Mouse (Mus musculus): ENCODE data around the gene Rasgef1b. TPM values are rescaled to one million over a fixed set of nuclear protein-coding genes. Genes with fewer than 3 reads are reported as not detected.

The Rasgef1b gene
- polyA plus RNA-seq, 1 experiment: 0.26 TPM

DNA sequence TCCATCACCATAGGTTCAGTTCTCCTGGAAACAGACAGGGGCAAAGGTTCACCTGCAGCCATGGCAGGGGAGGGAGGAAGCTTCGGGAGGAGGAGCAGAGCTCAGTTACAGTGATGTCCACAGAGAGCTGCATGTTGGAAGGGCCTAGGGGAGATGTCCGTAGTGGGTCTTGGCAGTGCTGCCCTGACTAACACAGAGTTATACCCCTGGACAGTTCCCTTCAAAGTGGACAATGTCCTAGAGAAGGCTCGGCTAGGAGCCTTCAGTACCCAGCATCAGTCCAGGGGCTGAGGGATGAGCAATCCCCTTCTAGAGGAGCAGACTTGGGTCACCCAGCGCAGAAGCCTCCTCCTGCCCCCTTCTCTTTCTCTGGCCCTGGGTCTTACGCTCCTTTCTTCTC lies 121.3 kb downstream of the Rasgef1b start:
- Histone ChIP-seq H3ac (ENCODE audit: control insufficient read depth, insufficient read length) (no peak overlapping the region), H3K4me2 (ENCODE audit: low read depth) (no peak overlapping the region), H3K4me3 (no peak overlapping the region), H3K79me2 (ENCODE audit: control insufficient read depth, insufficient read depth) (no peaks in the 10 kb centered on the region), H3K27me3 (ENCODE audit: control insufficient read depth, insufficient read depth, insufficient read length) (no peaks in the 10 kb centered on the region), H3K36me3 (ENCODE audit: control insufficient read depth, insufficient read depth) (no peaks in the 10 kb centered on the region)
- TF ChIP-seq POLR2AphosphoS2 (IDR thresholded peaks at IDR 0.05; ENCODE audit: insufficient read length, low read depth) (no peak), MAX (IDR thresholded peaks at IDR 0.05; ENCODE audit: low read depth) (no peak), TCF12 (IDR thresholded peaks at IDR 0.05; ENCODE audit: insufficient read depth, poor library complexity, severe bottlenecking) (no peak), POLR2A (IDR thresholded peaks at IDR 0.05; ENCODE audit: insufficient read length, low read depth) (no peak), USF1 (IDR thresholded peaks at IDR 0.05; ENCODE audit: low read depth) (no peak), MYOD1 (IDR thresholded peaks at IDR 0.05; ENCODE audit: control insufficient read depth in 1 of 3, insufficient read length in 2 of 3, low read depth in 2 of 3) (no peak), MYOG (IDR thresholded peaks at IDR 0.05; ENCODE audit: control insufficient read depth in 1 of 3, insufficient read depth in 1 of 3, insufficient read length in 2 of 3, low read depth in 2 of 3) (no peak), SRF (IDR thresholded peaks at IDR 0.05; ENCODE audit: control insufficient read depth, insufficient read length, low read depth) (no peak), TCF3 (IDR thresholded peaks at IDR 0.05; ENCODE audit: insufficient read length, low read depth) (no peak), REST (IDR thresholded peaks at IDR 0.05; ENCODE audit: insufficient read depth, insufficient read length) (no peak), CEBPB (IDR thresholded peaks at IDR 0.05; ENCODE audit: insufficient read depth, poor library complexity, severe bottlenecking) (no peak), E2F4 (IDR thresholded peaks at IDR 0.05; ENCODE audit: insufficient read depth) (no peak)

DNA sequence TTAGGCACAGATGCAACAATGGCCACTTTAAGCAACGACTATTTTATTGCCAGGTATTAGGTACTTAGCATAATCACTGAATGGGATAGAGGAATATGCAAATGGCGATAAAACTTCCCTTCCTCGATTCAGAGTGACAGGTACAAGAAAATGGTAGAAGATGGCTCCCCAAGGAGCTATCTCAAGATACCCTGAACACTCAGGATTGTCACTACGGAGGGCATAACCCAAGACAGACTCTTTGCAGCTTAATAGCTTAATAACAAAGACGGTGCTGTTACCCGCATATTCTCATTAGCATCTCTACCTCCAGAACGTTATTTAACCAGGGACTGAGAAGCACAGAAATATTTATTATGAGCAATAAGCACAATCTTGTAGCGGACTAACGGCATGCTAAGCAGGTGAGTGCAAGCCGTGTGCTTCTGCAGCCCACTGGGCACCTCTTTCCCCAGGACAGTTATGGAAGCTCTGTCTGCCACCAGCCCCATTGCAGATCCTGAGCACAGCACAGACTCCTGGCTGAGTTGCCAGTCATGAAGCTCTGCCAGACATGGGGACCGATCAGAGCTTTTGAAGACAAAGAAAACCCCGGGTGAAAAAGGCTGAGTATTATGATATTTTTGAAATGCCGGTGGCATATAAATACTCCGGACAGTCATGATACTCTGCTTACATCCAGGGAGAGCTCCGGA lies 122.6 kb downstream of the Rasgef1b start:
- Histone ChIP-seq H3K4me3 (no peak overlapping the region), H3ac (ENCODE audit: control insufficient read depth, insufficient read length) (no peak overlapping the region), H3K27me3 (ENCODE audit: control insufficient read depth, insufficient read depth, insufficient read length) (no peaks in the 10 kb centered on the region), H3K79me2 (ENCODE audit: control insufficient read depth, insufficient read depth) (no peaks in the 10 kb centered on the region), H3K36me3 (ENCODE audit: control insufficient read depth, insufficient read depth) (no peaks in the 10 kb centered on the region), H3K4me2 (ENCODE audit: low read depth) (no peak overlapping the region)
- no peak for TF ChIP-seq REST (IDR thresholded peaks at IDR 0.05; ENCODE audit: insufficient read depth, insufficient read length)
- no peak for TF ChIP-seq TCF12 (IDR thresholded peaks at IDR 0.05; ENCODE audit: insufficient read depth, poor library complexity, severe bottlenecking)
- no peak for TF ChIP-seq POLR2AphosphoS2 (IDR thresholded peaks at IDR 0.05; ENCODE audit: insufficient read length, low read depth)
- no peak for TF ChIP-seq MYOD1 (IDR thresholded peaks at IDR 0.05; ENCODE audit: control insufficient read depth in 1 of 3, insufficient read length in 2 of 3, low read depth in 2 of 3)
- no peak for TF ChIP-seq POLR2A (IDR thresholded peaks at IDR 0.05; ENCODE audit: insufficient read length, low read depth)
- no peak for TF ChIP-seq USF1 (IDR thresholded peaks at IDR 0.05; ENCODE audit: low read depth)
- TF ChIP-seq MAX (IDR thresholded peaks at IDR 0.05; ENCODE audit: low read depth): no peak
- TF ChIP-seq MYOG (IDR thresholded peaks at IDR 0.05; ENCODE audit: control insufficient read depth in 1 of 3, insufficient read depth in 1 of 3, insufficient read length in 2 of 3, low read depth in 2 of 3): no peak
- no peak for TF ChIP-seq CEBPB (IDR thresholded peaks at IDR 0.05; ENCODE audit: insufficient read depth, poor library complexity, severe bottlenecking)
- no peak for TF ChIP-seq E2F4 (IDR thresholded peaks at IDR 0.05; ENCODE audit: insufficient read depth)
- no peak for TF ChIP-seq SRF (IDR thresholded peaks at IDR 0.05; ENCODE audit: control insufficient read depth, insufficient read length, low read depth)
- TF ChIP-seq TCF3 (IDR thresholded peaks at IDR 0.05; ENCODE audit: insufficient read length, low read depth): no peak

DNA sequence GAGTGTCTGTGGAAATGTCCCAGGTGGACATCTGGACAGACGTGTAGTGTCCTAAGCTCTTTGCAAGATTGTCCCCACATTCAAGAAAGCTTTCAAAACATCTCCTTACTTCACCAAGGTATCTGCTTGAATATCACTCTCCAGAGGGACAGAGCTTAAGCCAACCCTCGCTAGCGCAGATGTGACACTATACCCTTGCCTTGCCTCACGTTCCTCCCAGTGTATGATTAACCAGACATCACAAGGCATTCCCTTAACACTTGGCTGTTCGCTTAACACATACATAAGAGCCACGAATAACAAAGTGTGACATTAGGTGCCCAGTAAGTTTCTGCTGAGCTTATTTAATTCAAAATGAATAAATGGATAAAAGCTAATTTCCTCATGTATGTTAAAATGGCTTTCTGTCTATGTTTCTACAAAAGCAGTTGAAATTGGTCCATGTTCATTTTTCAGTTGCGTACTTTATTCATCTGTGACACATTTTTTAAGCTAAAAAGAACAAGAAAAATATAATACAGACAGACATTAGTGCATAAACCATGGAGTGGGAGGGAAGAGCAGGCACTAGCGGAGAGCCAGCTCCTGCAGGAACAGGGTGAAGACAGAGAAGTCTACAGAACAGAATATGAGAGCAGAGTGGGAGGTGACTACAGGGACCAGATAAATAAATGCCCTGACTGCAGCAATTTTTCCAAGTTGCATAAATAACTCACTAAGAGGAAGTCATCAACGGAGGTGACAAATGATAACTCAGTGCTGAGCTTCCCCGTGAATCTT lies 126.4 kb downstream of the Rasgef1b start:
- Histone ChIP-seq H3K4me3 (no peak overlapping the region), H3ac (ENCODE audit: control insufficient read depth, insufficient read length) (no peak overlapping the region), H3K27me3 (ENCODE audit: control insufficient read depth, insufficient read depth, insufficient read length) (no peaks in the 10 kb centered on the region), H3K36me3 (ENCODE audit: control insufficient read depth, insufficient read depth) (no peaks in the 10 kb centered on the region), H3K79me2 (ENCODE audit: control insufficient read depth, insufficient read depth) (no peaks in the 10 kb centered on the region), H3K4me2 (ENCODE audit: low read depth) (no peak overlapping the region)
- TF ChIP-seq SRF (IDR thresholded peaks at IDR 0.05; ENCODE audit: control insufficient read depth, insufficient read length, low read depth) (no peak), REST (IDR thresholded peaks at IDR 0.05; ENCODE audit: insufficient read depth, insufficient read length) (no peak), MAX (IDR thresholded peaks at IDR 0.05; ENCODE audit: low read depth) (no peak)

DNA sequence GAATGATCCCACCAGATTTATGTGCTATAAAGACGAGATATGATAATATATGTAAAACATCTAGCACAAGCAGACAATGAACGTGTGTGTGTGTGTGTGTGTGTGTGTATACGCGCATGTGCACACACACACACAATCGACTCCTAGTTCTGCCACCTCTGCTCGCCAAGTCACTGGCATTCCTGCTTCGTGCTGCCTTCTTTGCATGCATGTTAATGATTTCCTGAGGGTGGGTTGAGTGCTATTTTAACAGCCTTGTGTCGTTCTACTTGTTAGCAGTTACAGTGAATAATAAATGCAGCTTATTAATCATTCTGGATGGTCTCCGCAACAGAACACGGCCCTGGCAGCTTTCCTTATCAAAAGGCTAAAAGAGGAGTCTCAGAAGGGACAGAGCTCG lies 129.5 kb downstream of the Rasgef1b start:
- Histone ChIP-seq H3K27me3 (ENCODE audit: control insufficient read depth, insufficient read depth, insufficient read length) (no peaks in the 10 kb centered on the region), H3K36me3 (ENCODE audit: control insufficient read depth, insufficient read depth) (no peaks in the 10 kb centered on the region), H3K79me2 (ENCODE audit: control insufficient read depth, insufficient read depth) (no peaks in the 10 kb centered on the region), H3K4me2 (ENCODE audit: low read depth) (no peak overlapping the region), H3K4me3 (no peak overlapping the region), H3ac (ENCODE audit: control insufficient read depth, insufficient read length) (no peak overlapping the region)
- TF ChIP-seq POLR2A (IDR thresholded peaks at IDR 0.05; ENCODE audit: insufficient read length, low read depth) (no peak), POLR2AphosphoS2 (IDR thresholded peaks at IDR 0.05; ENCODE audit: insufficient read length, low read depth) (no peak), E2F4 (IDR thresholded peaks at IDR 0.05; ENCODE audit: insufficient read depth) (no peak), SRF (IDR thresholded peaks at IDR 0.05; ENCODE audit: control insufficient read depth, insufficient read length, low read depth) (no peak), MAX (IDR thresholded peaks at IDR 0.05; ENCODE audit: low read depth) (no peak), MYOD1 (IDR thresholded peaks at IDR 0.05; ENCODE audit: control insufficient read depth in 1 of 3, insufficient read length in 2 of 3, low read depth in 2 of 3) (no peak), MYOG (IDR thresholded peaks at IDR 0.05; ENCODE audit: control insufficient read depth in 1 of 3, insufficient read depth in 1 of 3, insufficient read length in 2 of 3, low read depth in 2 of 3) (no peak), REST (IDR thresholded peaks at IDR 0.05; ENCODE audit: insufficient read depth, insufficient read length) (no peak), USF1 (IDR thresholded peaks at IDR 0.05; ENCODE audit: low read depth) (no peak), TCF3 (IDR thresholded peaks at IDR 0.05; ENCODE audit: insufficient read length, low read depth) (no peak), TCF12 (IDR thresholded peaks at IDR 0.05; ENCODE audit: insufficient read depth, poor library complexity, severe bottlenecking) (no peak), CEBPB (IDR thresholded peaks at IDR 0.05; ENCODE audit: insufficient read depth, poor library complexity, severe bottlenecking) (no peak)
